17 mouse cellular contexts compared by ENCODE assay signal in the genomic region with DNA sequence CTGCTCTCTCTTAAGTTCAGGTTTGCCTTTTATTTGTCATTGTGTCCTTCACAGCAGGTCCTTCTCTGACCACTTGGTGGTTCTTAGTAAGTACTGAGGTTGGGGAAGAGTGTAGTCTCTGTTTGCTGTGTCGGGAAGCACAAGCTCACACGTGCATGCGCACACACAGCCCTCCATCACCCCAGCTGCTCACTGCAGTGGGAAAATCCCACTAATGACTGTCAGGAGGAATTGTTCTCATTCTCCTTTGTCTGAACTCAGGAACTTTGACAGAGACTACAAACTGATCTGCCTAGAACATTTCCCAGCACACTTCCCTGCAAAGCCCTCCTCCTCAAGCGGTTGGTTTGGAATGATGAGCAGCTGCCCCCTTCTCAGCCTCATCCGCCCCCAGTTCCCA.
A peak's percentile ranks its signal among the peaks of the same experiment; 100 is the strongest.
DNase-seq lines count a peak whose midpoint lies in the region; ATAC-seq lines count a peak whose summit lies in the region.
"Had no signal": no experiment of that assay in that cellular context is flagged by ENCODE, and none has a peak within 500 bp of the region (broad histone marks: within the 10 kb centered on the region; RNA-seq: fewer than 3 reads in every experiment).

No protein-coding gene starts in this region.

- H3K9me3 ChIP-seq in midbrain, embryonic 11.5 days (ENCODE audit: control insufficient read depth, low read length), result no peaks in the 10 kb centered on the region
- H3K9me3 ChIP-seq in midbrain, embryonic 14.5 days (ENCODE audit: control insufficient read depth, low read length), result no peaks in the 10 kb centered on the region
- H3K9me3 ChIP-seq in embryonic facial prominence, embryonic 14.5 days (ENCODE audit: control insufficient read depth, low read length), result no peaks in the 10 kb centered on the region
- no peaks in the 10 kb centered on the region for H3K9me3 ChIP-seq in limb, embryonic 10.5 days (replicated peaks)
- H3K9me3 ChIP-seq: heart, embryonic 10.5 days; kidney, embryonic 15.5 days had no signal

- no peak overlapping the region; the same call in 1 of the 2 replicates for H3K27ac ChIP-seq in midbrain, embryonic 11.5 days (ENCODE audit: low read depth, low read length)
- no peak overlapping the region; the same call in 1 of the 2 replicates for H3K27ac ChIP-seq in midbrain, embryonic 14.5 days (replicated peaks; ENCODE audit: low read depth, low read length)
- H3K27ac ChIP-seq in embryonic facial prominence, embryonic 14.5 days (replicated peaks; ENCODE audit: low read depth, low read length), result no peak overlapping the region
- peak overlapping the region; percentile 71 for H3K27ac ChIP-seq in limb, embryonic 10.5 days
- H3K27ac ChIP-seq: heart, embryonic 10.5 days; kidney, embryonic 15.5 days; layer of hippocampus, adult 2 months; macrophage had no signal

- H3K27me3 ChIP-seq in midbrain, embryonic 11.5 days (ENCODE audit: control insufficient read depth, insufficient read depth, low read length), result no peaks in the 10 kb centered on the region
- H3K27me3 ChIP-seq in midbrain, embryonic 14.5 days (ENCODE audit: control insufficient read depth, insufficient read depth, low read length), result no peaks in the 10 kb centered on the region; the same call in 1 of the 2 replicates
- no peaks in the 10 kb centered on the region for H3K27me3 ChIP-seq in embryonic facial prominence, embryonic 14.5 days (replicated peaks; ENCODE audit: control insufficient read depth, insufficient read depth, low read length)
- no peaks in the 10 kb centered on the region for H3K27me3 ChIP-seq in limb, embryonic 10.5 days (ENCODE audit: low read depth, poor library complexity, severe bottlenecking)
- H3K27me3 ChIP-seq: kidney, embryonic 15.5 days had no signal

- peaks cover 24% of the 10 kb centered on the region for H3K4me1 ChIP-seq in midbrain, embryonic 11.5 days (ENCODE audit: control insufficient read depth, insufficient read depth, low read length)
- peaks cover 38% of the 10 kb centered on the region for H3K4me1 ChIP-seq in midbrain, embryonic 14.5 days (ENCODE audit: control insufficient read depth, insufficient read depth, low read length)
- 0 out of 2 replicates have a peak, but pooled peaks cover 12% of the 10 kb centered on the region for H3K4me1 ChIP-seq in embryonic facial prominence, embryonic 14.5 days (ENCODE audit: control insufficient read depth, insufficient read depth, low read length)
- H3K4me1 ChIP-seq in limb, embryonic 10.5 days, result peaks cover 55% of the 10 kb centered on the region
- H3K4me1 ChIP-seq: heart, embryonic 10.5 days had no signal

- WGBS in midbrain, embryonic 11.5 days, result 36% methylated on average over 5 of the region's 5 CpGs
- WGBS in midbrain, embryonic 14.5 days, result 28% methylated on average over 5 of the region's 5 CpGs
- WGBS in embryonic facial prominence, embryonic 14.5 days, result 35% methylated on average over 5 of the region's 5 CpGs
- 72% methylated on average over 5 of the region's 5 CpGs for WGBS in limb, embryonic 10.5 days

- peak; percentile 56 for ATAC-seq in midbrain, embryonic 11.5 days (ENCODE audit: low FRiP score)
- no peak for ATAC-seq in midbrain, embryonic 14.5 days (ENCODE audit: low FRiP score, low TSS enrichment)
- peak; percentile 53 for ATAC-seq in embryonic facial prominence, embryonic 14.5 days (ENCODE audit: low read depth)
- ATAC-seq: inflammation-experienced regulatory T-cells, adult 6 months had no signal

- no peak overlapping the region for H3K9ac ChIP-seq in midbrain, embryonic 11.5 days (ENCODE audit: low read length)
- H3K9ac ChIP-seq in midbrain, embryonic 14.5 days (replicated peaks; ENCODE audit: low read length), result no peak overlapping the region
- no peak overlapping the region for H3K9ac ChIP-seq in embryonic facial prominence, embryonic 14.5 days (ENCODE audit: low read depth, low read length)
- H3K9ac ChIP-seq: kidney, embryonic 15.5 days; lung, embryonic 14.5 days had no signal

- no peak overlapping the region for H3K4me2 ChIP-seq in midbrain, embryonic 11.5 days
- no peak overlapping the region for H3K4me2 ChIP-seq in midbrain, embryonic 14.5 days (ENCODE audit: low read length)
- no peak overlapping the region for H3K4me2 ChIP-seq in embryonic facial prominence, embryonic 14.5 days (ENCODE audit: low read depth, low read length)
- H3K4me2 ChIP-seq: kidney, embryonic 15.5 days; lung, embryonic 14.5 days had no signal

- peak; percentile 85 for DNase-seq in midbrain, embryonic 11.5 days (ENCODE audit: low spot score, missing footprints)
- DNase-seq in midbrain, embryonic 14.5 days, result no peak
- DNase-seq in embryonic facial prominence, embryonic 14.5 days (ENCODE audit: low spot score), result peak; percentile 61
- no peak for DNase-seq in limb, embryonic 10.5 days (ENCODE audit: low spot score)
- no peak for DNase-seq in thymus, postnatal 36 days
- DNase-seq in heart, adult 8-10 months (ENCODE audit: low spot score), result no peak
- no peak for DNase-seq in cerebellum, postnatal 25 days
- DNase-seq: adrenal gland, postnatal 25 days; gastrocnemius, postnatal 14 days; liver; lung, embryonic 14.5 days; thymus, postnatal 4 days had no signal

- no peaks in the 10 kb centered on the region for H3K36me3 ChIP-seq in midbrain, embryonic 11.5 days (ENCODE audit: control insufficient read depth, insufficient read depth, low read length)
- no peaks in the 10 kb centered on the region for H3K36me3 ChIP-seq in midbrain, embryonic 14.5 days (ENCODE audit: control insufficient read depth, insufficient read depth, low read length)
- no peaks in the 10 kb centered on the region for H3K36me3 ChIP-seq in embryonic facial prominence, embryonic 14.5 days (ENCODE audit: control insufficient read depth, insufficient read depth, low read length)
- H3K36me3 ChIP-seq in limb, embryonic 10.5 days, result no peaks in the 10 kb centered on the region
- H3K36me3 ChIP-seq: heart, embryonic 10.5 days; kidney, embryonic 15.5 days had no signal

- no peak overlapping the region for H3K4me3 ChIP-seq in midbrain, embryonic 11.5 days (ENCODE audit: low read depth, low read length)
- no peak overlapping the region for H3K4me3 ChIP-seq in midbrain, embryonic 14.5 days (replicated peaks; ENCODE audit: low read depth, low read length)
- no peak overlapping the region for H3K4me3 ChIP-seq in embryonic facial prominence, embryonic 14.5 days (ENCODE audit: low read depth, low read length)
- H3K4me3 ChIP-seq in limb, embryonic 10.5 days, result no peak overlapping the region
- H3K4me3 ChIP-seq: heart, embryonic 10.5 days; kidney, embryonic 15.5 days; layer of hippocampus, adult 2 months had no signal

Comparison
In these comparisons a context has a peak if more than half of its experiments do, and no peak if none do; other contexts are left out.
1. DNase-seq: peak in midbrain, embryonic 11.5 days (single experiment) and embryonic facial prominence, embryonic 14.5 days (single experiment); none in midbrain, embryonic 14.5 days (single experiment), limb, embryonic 10.5 days (single experiment), thymus, postnatal 36 days (0 of 2), heart, adult 8-10 months (single experiment) and cerebellum, postnatal 25 days (0 of 2).